Mouse (Mus musculus) cortical plate, adult 2 months (tissue): ENCODE data around the gene Srp68. TPM values are rescaled to one million over a fixed set of nuclear protein-coding genes. Genes with fewer than 3 reads are reported as not detected.

Experiments
- H3K27ac ChIP-seq: fragments of 200-500 bp; 2 replicates; pipeline ENCODE4 v1.5.1; 2012; ENCODE audit warnings: low read length, control low read depth, inconsistent platforms; ENCODE audit not compliant: insufficient read depth
- H3K4me1 ChIP-seq: fragments of 200-500 bp; 2 replicates; pipeline ENCODE4 v1.6.1; 2011; ENCODE audit warnings: low read length; ENCODE audit not compliant: control insufficient read depth, insufficient read depth
- H3K4me3 ChIP-seq: fragments of 200-500 bp; 2 replicates; pipeline ENCODE4 v1.5.1; 2011; ENCODE audit warnings: mild to moderate bottlenecking, low read length, control low read depth; ENCODE audit not compliant: insufficient read depth
- CTCF ChIP-seq: fragments of 200-500 bp; IDR thresholded peaks from 2 replicates; pipeline ENCODE4 v1.5.1; 2011; ENCODE audit warnings: mild to moderate bottlenecking, control low read depth, low read length; ENCODE audit not compliant: insufficient read depth; ENCODE audit errors: extremely low read depth
- POLR2A ChIP-seq: fragments of 200-500 bp; IDR thresholded peaks from 2 replicates; pipeline ENCODE4 v1.6.1; 2011; ENCODE audit warnings: mild to moderate bottlenecking, low read length, control low read depth; ENCODE audit not compliant: insufficient read depth; ENCODE audit errors: extremely low read depth
- polyA plus RNA-seq: library from polyadenylated mRNA; depleted of rRNA; stranded (reverse); fragments of >200 nt; gene quantifications from 2 replicates; pipeline ENCODE4 v1.2.3, GENCODE M21; 2012

Srp68 gene
- polyA plus RNA-seq, 1 experiment: 63.4 TPM

- Histone ChIP-seq H3K27ac (no peak overlapping the region), H3K4me3 (no peak overlapping the region)
- no peak for TF ChIP-seq CTCF
- no peak for TF ChIP-seq POLR2A
Measured at GRCm38 (mm10) chr11:116215991-116216390, 58.0 kb downstream of the Srp68 start.

GRCm38 (mm10) chr11:116215181-116215580, 58.8 kb downstream of the Srp68 start:
- Histone ChIP-seq H3K27ac (no peak overlapping the region), H3K4me1 (peaks cover 5% of the 10 kb centered on the region; the same call in 1 of the 2 replicates), H3K4me3 (no peak overlapping the region)
- no peak for TF ChIP-seq POLR2A
- 0 out of 2 replicates have a peak, but pooled peaks have one; percentile 3 for TF ChIP-seq CTCF

More at GRCm38 (mm10) chr11:116215991-116216390, 58.0 kb downstream of the Srp68 start:
- peaks cover 5% of the 10 kb centered on the region; the same call in 1 of the 2 replicates for H3K4me1 ChIP-seq

GRCm38 (mm10) chr11:116213877-116214510, 60.0 kb downstream of the Srp68 start:
- Histone ChIP-seq H3K27ac (no peak overlapping the region), H3K4me1 (peaks cover 5% of the 10 kb centered on the region; the same call in 1 of the 2 replicates), H3K4me3 (no peak overlapping the region)
- TF ChIP-seq CTCF: no peak
- no peak for TF ChIP-seq POLR2A

GRCm38 (mm10) chr11:116212847-116213246, 61.2 kb downstream of the Srp68 start:
- TF ChIP-seq POLR2A (no peak), CTCF (no peak)
- Histone ChIP-seq H3K4me1 (no peaks in the 10 kb centered on the region), H3K27ac (no peak overlapping the region), H3K4me3 (no peak overlapping the region)

GRCm38 (mm10) chr11:116210696-116211095, 63.3 kb downstream of the Srp68 start:
- H3K4me1 ChIP-seq: no peaks in the 10 kb centered on the region
- no peak overlapping the region for H3K27ac ChIP-seq
- TF ChIP-seq CTCF (no peak), POLR2A (no peak)
- no peak overlapping the region for H3K4me3 ChIP-seq

GRCm38 (mm10) chr11:116209257-116209656, 64.8 kb downstream of the Srp68 start:
- Histone ChIP-seq H3K4me3 (no peak overlapping the region), H3K27ac (no peak overlapping the region), H3K4me1 (no peaks in the 10 kb centered on the region)
- no peak for TF ChIP-seq CTCF
- no peak for TF ChIP-seq POLR2A

- H3K27ac ChIP-seq: no peak overlapping the region
- TF ChIP-seq CTCF: no peak
- no peak for TF ChIP-seq POLR2A
- no peak overlapping the region for H3K4me3 ChIP-seq
- H3K4me1 ChIP-seq: no peaks in the 10 kb centered on the region
Measured at GRCm38 (mm10) chr11:116208660-116209059, 65.4 kb downstream of the Srp68 start.

- TF ChIP-seq POLR2A (no peak), CTCF (no peak)
- no peak overlapping the region for H3K27ac ChIP-seq
- no peaks in the 10 kb centered on the region for H3K4me1 ChIP-seq
- H3K4me3 ChIP-seq: no peak overlapping the region
Measured at GRCm38 (mm10) chr11:116206678-116207077, 67.3 kb downstream of the Srp68 start.

GRCm38 (mm10) chr11:116203150-116203549, 70.9 kb downstream of the Srp68 start:
- Histone ChIP-seq H3K4me1 (peaks cover 2% of the 10 kb centered on the region; the same call in 1 of the 2 replicates), H3K4me3 (no peak overlapping the region), H3K27ac (no peak overlapping the region)
- TF ChIP-seq POLR2A (no peak), CTCF (no peak)

GRCm38 (mm10) chr11:116201151-116201550, 72.9 kb downstream of the Srp68 start:
- no peak overlapping the region for H3K4me3 ChIP-seq
- TF ChIP-seq CTCF (no peak), POLR2A (no peak)

More at GRCm38 (mm10) chr11:116201151-116201550, 72.9 kb downstream of the Srp68 start:
- no peak overlapping the region for H3K27ac ChIP-seq
- peaks cover 2% of the 10 kb centered on the region; the same call in 1 of the 2 replicates for H3K4me1 ChIP-seq
